Mouse (Mus musculus): ENCODE results near the gene Ms4a10.
A peak's percentile ranks its signal among the peaks of the same experiment; 100 is the strongest.

Ms4a10 gene

GRCm38 (mm10) chr19:10959085-10959977 is 15.1 kb downstream of the Ms4a10 start:
- peak; percentile 37 for DNase-seq

GRCm38 (mm10) chr19:10952021-10952939 is 22.2 kb downstream of the Ms4a10 start:
- no peak for DNase-seq

DNA sequence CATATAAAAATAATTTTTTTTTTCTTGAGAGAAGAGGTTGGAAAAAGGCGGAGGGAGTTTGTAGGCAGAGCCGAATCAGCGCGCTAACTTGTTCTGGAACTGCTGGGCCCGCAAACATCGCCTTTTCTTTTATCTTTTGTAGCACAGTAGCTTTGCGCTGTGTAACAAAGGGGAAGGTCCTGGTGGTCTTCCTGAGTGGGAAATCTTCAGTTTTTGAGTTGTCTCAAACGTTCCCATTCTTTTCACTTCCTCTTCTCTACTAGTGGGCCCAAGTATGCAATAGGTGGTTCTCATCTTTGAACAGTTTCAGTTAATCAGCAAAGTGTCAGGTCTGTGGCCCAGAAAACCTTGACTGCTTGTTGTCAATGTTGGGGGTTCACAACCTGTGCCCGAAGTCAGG is 24.9 kb downstream of the Ms4a10 start:
- no peak for DNase-seq

DNA sequence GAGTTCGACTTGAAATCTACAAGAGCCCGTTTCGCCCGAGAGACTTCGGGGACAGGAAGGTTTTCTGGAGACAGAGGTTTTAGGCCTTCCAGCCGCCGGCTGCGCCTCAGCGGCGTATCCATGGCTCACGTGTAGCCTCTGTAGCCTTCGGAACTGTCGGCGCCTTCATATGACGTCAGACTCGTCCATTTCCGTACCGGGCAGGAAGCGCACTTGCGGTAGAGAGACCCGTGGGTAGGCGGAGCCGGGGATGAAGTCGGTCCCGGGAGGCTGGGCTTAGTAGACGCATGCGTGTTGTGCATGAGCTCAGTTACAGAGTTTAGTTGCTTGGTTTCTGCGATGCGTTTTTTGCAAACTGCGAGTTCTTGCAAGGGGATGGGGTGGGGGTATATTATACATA is 25.4 kb downstream of the Ms4a10 start, which contains the start of gene Ccdc86:
Gene Ccdc86, minus strand, starts transcription at position 155 of the 400 bp plus-strand sequence.
- DNase-seq: peak; percentile 97

DNA sequence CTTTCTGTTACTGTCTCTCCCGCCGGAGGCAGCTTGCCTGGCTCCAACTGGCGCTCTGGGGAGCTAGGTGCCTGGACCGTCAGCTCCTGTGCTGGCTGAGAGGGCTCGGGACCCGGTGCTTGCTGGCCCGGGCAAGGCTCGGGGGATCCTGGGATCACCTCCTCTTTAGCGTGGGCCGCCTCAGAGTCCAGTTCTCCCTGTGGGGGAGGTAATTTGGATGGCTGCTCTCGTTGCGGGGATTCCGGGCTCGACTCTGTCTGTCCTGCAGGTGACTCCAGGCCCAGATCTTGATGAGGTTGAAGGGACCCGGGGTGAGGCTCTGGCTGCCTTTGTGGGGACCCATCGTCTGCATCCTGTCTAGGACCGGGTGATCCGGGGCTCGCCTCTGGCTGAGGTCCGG is 26.1 kb downstream of the Ms4a10 start:
- DNase-seq: peak; percentile 38

- DNase-seq: no peak
These were observed 27.3 kb downstream of the Ms4a10 start for GRCm38 (mm10) chr19:10947219-10947618.

GRCm38 (mm10) chr19:10946506-10946905 is 28.0 kb downstream of the Ms4a10 start:
- DNase-seq: no peak

GRCm38 (mm10) chr19:10943955-10944354 is 30.5 kb downstream of the Ms4a10 start:
- DNase-seq: no peak

- no peak for DNase-seq
These were observed 33.5 kb downstream of the Ms4a10 start for GRCm38 (mm10) chr19:10940801-10941457.

DNA sequence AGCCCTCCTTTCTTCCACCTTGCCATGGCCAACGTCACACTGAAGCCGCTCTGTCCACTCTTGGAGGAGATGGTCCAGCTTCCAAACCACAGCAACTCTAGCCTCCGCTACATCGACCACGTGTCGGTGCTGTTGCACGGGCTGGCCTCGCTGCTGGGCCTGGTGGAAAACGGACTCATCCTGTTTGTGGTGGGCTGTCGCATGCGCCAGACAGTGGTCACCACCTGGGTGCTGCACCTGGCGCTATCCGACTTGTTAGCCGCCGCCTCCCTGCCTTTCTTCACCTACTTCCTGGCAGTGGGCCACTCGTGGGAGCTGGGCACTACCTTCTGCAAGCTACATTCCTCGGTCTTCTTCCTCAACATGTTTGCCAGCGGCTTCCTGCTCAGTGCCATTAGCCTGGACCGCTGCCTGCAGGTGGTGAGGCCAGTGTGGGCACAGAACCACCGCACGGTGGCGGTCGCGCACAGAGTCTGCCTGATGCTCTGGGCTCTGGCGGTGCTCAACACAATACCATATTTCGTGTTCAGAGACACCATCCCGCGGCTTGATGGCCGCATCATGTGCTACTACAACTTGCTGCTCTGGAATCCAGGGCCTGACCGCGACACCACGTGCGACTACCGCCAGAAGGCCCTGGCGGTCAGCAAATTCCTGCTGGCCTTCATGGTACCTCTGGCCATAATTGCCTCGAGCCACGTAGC is 34.2 kb downstream of the Ms4a10 start:
- DNase-seq: peak; percentile 83

DNA sequence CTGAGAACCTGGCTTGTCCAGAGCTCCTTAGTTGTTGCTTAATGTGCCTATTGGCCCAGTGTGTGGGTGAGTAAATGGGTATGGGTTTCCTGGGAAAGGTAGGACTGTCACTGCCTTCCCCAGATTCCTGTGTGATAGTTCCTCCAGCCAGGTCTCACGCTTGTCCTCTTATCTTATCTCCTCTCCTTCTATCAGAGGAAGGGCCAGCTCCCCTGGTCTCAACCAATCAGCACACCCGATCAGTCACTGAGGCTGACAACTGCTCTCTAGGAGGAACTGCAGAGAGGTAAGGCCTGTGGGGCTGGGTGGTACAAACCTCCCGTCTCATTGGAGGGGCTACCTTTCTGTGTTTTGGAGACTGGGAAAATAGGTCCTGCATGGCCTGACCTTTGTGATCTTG is 35.7 kb downstream of the Ms4a10 start:
- DNase-seq: no peak

GRCm38 (mm10) chr19:10937110-10937563 is 37.3 kb downstream of the Ms4a10 start, which contains the start of gene Ptgdr2:
Gene Ptgdr2 (plus strand): TSS chr19:10937160.
- DNase-seq: no peak

GRCm38 (mm10) chr19:10936077-10936476 is 38.4 kb downstream of the Ms4a10 start:
- DNase-seq: no peak

DNA sequence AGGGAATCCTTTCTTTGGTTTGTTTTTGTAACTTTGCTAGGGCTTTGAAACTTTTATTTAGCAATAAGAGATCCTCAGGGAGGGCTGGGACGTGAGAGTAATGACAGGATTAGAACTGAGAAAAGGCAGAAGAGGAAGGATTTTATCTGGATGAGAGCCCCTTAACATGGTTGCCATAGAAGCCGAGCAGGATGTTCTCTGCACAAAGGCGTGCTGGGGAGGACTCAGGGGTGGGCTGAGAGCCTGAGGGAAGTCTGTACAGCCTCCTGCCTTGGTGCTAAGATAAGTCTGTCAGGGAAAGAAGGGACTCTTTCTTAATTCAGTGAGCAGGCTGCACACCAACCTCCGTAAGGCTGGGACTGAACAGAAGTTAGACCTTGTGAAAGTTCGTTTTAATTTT is 39.4 kb downstream of the Ms4a10 start:
- no peak for DNase-seq

DNA sequence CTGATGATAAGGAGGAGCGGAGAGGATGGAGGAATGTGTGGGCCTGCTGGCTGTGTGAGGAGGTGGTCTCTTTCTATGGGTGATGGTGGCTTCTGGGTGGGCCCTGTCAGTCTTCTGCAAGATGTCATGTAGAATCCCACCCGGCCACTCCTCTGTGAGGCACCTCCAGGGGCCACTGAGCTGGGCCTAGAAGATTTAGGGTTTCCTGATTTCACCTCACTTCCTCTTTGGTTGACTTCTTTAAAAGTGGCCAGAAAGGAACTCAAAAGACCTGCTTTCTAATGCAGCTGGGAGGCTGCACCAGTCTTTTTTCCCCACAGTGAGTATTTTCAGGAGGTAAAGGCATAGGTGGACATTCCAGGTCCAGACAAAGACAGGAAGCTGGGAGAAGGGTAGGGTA is 43.8 kb downstream of the Ms4a10 start:
- DNase-seq: no peak

DNA sequence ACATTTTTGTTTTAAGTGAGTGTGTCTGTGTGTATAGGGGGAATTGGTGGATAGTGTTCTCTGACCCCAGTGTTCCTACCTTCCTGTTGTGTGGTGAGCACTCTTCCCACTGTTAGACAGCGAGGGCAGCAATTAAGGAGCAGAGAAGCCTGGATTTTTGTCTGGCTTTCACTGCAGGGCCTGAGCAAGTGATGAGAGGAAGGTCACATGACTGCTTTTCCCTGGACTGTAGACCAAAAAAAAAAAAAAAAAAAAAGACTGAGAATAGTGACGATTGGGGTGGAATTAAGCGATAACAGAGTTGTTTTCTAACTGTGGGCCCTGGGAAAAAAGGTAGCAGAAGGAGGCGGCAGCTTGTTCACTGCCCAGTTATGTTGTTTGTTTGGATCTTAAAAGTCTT is 47.8 kb downstream of the Ms4a10 start:
- no peak for DNase-seq

DNA sequence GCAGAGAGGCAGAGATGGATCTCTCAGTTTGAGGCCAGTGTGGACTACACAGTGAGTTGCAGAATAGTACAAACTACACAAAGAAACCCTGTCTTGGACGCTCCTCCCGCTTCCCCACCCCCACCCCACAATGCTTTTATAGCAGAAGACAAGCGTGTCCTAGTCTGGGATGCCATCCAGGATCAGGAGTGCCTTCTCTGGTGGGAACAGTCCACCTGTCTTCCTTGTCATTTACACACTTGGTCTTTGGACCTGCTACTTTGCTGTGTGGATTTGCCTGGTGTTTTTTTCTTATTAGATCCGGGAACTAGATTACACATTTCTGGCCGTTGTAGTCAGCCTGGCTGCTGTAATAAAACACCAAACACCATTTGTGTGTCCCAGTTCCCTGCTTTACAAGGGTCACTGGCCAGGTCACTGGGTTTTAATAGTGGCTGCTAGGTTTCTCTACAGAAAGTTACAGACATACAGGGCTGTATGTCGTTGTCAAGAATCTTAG is 48.3 kb downstream of the Ms4a10 start:
- no peak for DNase-seq

DNA sequence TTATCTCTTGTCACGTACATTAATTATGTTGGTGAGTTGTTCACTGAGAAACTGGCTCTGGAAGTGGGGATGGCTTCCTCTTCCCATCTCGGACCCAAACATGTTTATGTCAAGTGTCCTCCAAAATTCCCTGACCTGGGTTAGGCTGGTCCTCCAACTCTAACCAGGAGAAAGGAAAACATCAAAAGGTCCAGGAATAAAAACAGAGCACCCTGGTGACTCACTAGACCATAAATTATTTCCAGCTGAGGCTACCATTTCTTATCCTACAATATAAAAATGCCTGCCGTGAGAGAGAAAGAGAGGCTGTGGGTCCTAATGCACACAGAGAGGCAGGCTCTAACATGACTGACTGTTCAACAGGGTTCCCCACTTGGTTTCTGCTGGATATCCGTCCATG is 50.2 kb downstream of the Ms4a10 start:
- no peak for DNase-seq

DNA sequence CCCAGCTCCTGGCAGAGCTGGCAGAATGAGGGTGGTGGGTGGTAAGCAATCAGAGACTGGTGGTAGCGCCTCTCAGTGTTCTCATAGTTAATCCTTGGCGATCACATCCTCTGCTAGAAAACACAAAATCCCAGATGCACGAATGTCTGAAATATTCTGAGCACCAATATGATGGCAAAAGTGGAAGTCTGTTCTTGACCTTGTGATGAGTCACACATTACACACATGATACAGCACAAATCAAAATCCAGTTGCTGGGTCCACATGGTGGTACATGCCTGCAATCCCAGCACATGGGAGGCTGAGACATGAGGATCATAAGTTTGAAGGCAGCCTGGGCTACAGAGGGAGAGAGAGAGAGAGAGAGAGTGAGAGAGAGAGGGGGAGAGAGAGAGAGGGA is 53.4 kb downstream of the Ms4a10 start:
- no peak for DNase-seq

DNA sequence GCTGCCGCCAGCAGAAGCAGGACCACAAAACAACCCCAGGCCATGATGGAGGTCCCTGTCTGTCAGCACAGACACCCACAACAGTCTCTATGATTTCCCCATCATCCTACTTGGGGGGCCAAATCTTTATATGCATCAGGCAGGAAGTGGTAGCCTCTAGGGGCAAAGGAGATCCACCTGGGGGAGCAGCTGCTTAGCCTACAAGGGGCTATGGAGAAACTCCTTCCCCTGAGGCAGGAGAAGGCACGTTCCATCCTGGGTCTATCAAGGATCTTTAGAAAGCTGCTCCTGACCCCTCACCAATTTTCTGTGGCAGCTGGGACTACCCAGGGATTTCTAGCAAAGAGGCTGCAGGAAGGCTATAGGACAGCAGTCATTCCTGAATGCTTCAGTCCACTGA is 53.9 kb downstream of the Ms4a10 start, which contains the start of gene Zp1:
Gene Zp1, minus strand, starts transcription at position 101 of the 400 bp plus-strand sequence.
- no peak for DNase-seq

GRCm38 (mm10) chr19:10918321-10918991 is 56.0 kb downstream of the Ms4a10 start:
- no peak for DNase-seq
